Mouse (Mus musculus) erythroblast, embryonic 14.5 days (primary cell): ENCODE results near the gene Serinc3.

Source experiments
- GATA1 ChIP-seq: IDR thresholded peaks from 2 replicates; pipeline ENCODE4 v1.6.1; 2012; ENCODE audit warnings: low read length, inconsistent platforms, mixed read lengths
- TAL1 ChIP-seq: IDR thresholded peaks from 3 replicates; pipeline ENCODE4 v1.6.1; 2012; ENCODE audit warnings: low read length, inconsistent platforms, mixed read lengths

DNA sequence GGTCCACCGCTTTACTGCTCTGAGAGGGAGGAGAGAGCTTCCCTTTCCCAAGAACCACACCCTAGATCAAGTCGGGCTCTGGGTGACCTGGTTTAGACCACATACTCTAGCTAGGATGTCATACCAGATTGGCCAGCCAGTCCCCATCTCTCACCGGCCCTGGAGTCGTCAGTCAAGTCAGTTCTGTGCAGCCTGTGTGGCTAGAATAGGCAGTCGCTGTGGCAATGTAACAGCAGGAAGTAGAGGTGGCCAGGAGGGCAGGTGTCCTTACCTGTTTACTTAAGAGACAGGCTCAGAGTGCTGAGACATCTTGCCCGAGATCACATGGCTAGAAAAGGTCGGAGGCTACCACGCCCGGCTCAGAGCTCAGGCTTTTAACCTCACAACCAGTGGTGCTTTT is 33.8 kb downstream of the Serinc3 start:
- TF ChIP-seq GATA1 (no peak), TAL1 (no peak)
